8 mouse cellular contexts compared by ENCODE assay signal in genomic region chr19:6235084-6236052, GRCm38 (mm10). TPM values are rescaled to one million over a fixed set of nuclear protein-coding genes. Genes with fewer than 3 reads are reported as not detected.
A peak's percentile ranks its signal among the peaks of the same experiment; 100 is the strongest.
DNase-seq lines count a peak whose midpoint lies in the region; ATAC-seq and TF ChIP-seq lines count a peak whose summit lies in the region.

Ppp2r5b (minus strand) TSS chr19:6235872.

- ATAC-seq in erythroblast, adult 5-6 weeks (replicated peaks; ENCODE audit: low FRiP score, poor library complexity, severe bottlenecking) = peak; percentile 66
- ATAC-seq in heart, embryonic 11.5 days (replicated peaks; ENCODE audit: insufficient number of reproducible peaks, low FRiP score, low TSS enrichment) = peak; percentile 91
- ATAC-seq in kidney, embryonic 16.5 days (ENCODE audit: low FRiP score, low TSS enrichment) = peak; percentile 92

- TF ChIP-seq CTCF in liver, adult 2 months (IDR thresholded peaks at IDR 0.05; ENCODE audit: low read depth, low read length) = peak; percentile 57

- H3K9ac ChIP-seq in heart, embryonic 11.5 days (ENCODE audit: low read depth, low read length) = peak within 1 kb of the TSS; percentile 93
- peak within 1 kb of the TSS; percentile 87 for H3K9ac ChIP-seq in kidney, embryonic 16.5 days (replicated peaks; ENCODE audit: low read length)
- peak within 1 kb of the TSS; percentile 98 for H3K9ac ChIP-seq in liver, adult 2 months (ENCODE audit: low read depth, low read length)

- peak within 1 kb of the TSS; percentile 48 for H3ac ChIP-seq in myocyte (ENCODE audit: control insufficient read depth, insufficient read length)

- H3K4me2 ChIP-seq in heart, embryonic 11.5 days = peak within 1 kb of the TSS; percentile 93
- peak within 1 kb of the TSS; percentile 95 for H3K4me2 ChIP-seq in kidney, embryonic 16.5 days (replicated peaks; ENCODE audit: low read depth, low read length)
- H3K4me2 ChIP-seq in myocyte (ENCODE audit: low read depth) = peak within 1 kb of the TSS; percentile 95

- peak within 1 kb of the TSS; percentile 88 for H3K4me3 ChIP-seq in heart, embryonic 11.5 days (ENCODE audit: low read depth, low read length)
- H3K4me3 ChIP-seq in kidney, embryonic 16.5 days (ENCODE audit: low read length) = peak within 1 kb of the TSS; percentile 87
- H3K4me3 ChIP-seq in liver, adult 2 months (ENCODE audit: insufficient read depth, low read depth, low read length) = peak within 1 kb of the TSS; percentile 96
- peak within 1 kb of the TSS; percentile 59 for H3K4me3 ChIP-seq in myocyte

- H3K79me2 ChIP-seq in liver, adult 2 months (ENCODE audit: control insufficient read depth, insufficient read depth, low read length) = peaks cover 5% of the 10 kb centered on the region; the same call in 1 of the 2 replicates
- peaks cover 5% of the 10 kb centered on the region for H3K79me2 ChIP-seq in myocyte (ENCODE audit: control insufficient read depth, insufficient read depth)

- no peaks in the 10 kb centered on the region for H3K36me3 ChIP-seq in heart, embryonic 11.5 days (ENCODE audit: control insufficient read depth, insufficient read depth, low read length)
- peaks cover 7% of the 10 kb centered on the region; the same call in 1 of the 2 replicates for H3K36me3 ChIP-seq in kidney, embryonic 16.5 days (ENCODE audit: insufficient read depth, low read length)
- H3K36me3 ChIP-seq in liver, adult 2 months (ENCODE audit: control insufficient read depth, insufficient read depth, low read length) = no peaks in the 10 kb centered on the region
- H3K36me3 ChIP-seq in myocyte (ENCODE audit: control insufficient read depth, insufficient read depth) = peaks cover 6% of the 10 kb centered on the region
- peaks cover under 1% of the 10 kb centered on the region; the same call in 1 of the 2 replicates for H3K36me3 ChIP-seq in splenic B cell, adult 2 months (ENCODE audit: control insufficient read depth, insufficient read depth, low read length, poor library complexity, severe bottlenecking)

- H3K27ac ChIP-seq in heart, embryonic 11.5 days (ENCODE audit: low read depth, low read length) = peak within 1 kb of the TSS; percentile 97
- peak within 1 kb of the TSS; percentile 99 for H3K27ac ChIP-seq in kidney, embryonic 16.5 days (ENCODE audit: low read length)
- peak within 1 kb of the TSS; percentile 99 for H3K27ac ChIP-seq in liver, adult 2 months (replicated peaks; ENCODE audit: insufficient read depth, low read depth, low read length)

- 2% methylated on average over 48 of the region's 48 CpGs for WGBS in heart, embryonic 11.5 days (ENCODE audit: insufficient replicate concordance)
- WGBS in kidney, embryonic 16.5 days = 3% methylated on average over 48 of the region's 48 CpGs
- 4% methylated on average over 47 of the region's 48 CpGs for WGBS in liver, adult 2 months

- peaks cover 18% of the 10 kb centered on the region for H3K4me1 ChIP-seq in heart, embryonic 11.5 days (ENCODE audit: control insufficient read depth, insufficient read depth, low read length)
- peaks cover 25% of the 10 kb centered on the region for H3K4me1 ChIP-seq in kidney, embryonic 16.5 days (ENCODE audit: insufficient read depth, low read length)
- H3K4me1 ChIP-seq in liver, adult 2 months (ENCODE audit: control insufficient read depth, insufficient read depth, low read length) = peaks cover 15% of the 10 kb centered on the region

- TF ChIP-seq POLR2A in liver, adult 2 months (IDR thresholded peaks at IDR 0.05; ENCODE audit: extremely low read depth, insufficient read depth, low read length) = 0 out of 2 replicates have a peak, but pooled peaks have one; percentile 22
- TF ChIP-seq POLR2A in myocyte (IDR thresholded peaks at IDR 0.05; ENCODE audit: insufficient read length, low read depth) = peak; percentile 92

- peak; percentile 96 to 97 for DNase-seq in B cell, adult 2 months
- peak; percentile 97 for DNase-seq in brain, adult 2 months (ENCODE audit: low read depth, low spot score)
- peak; percentile 88 for DNase-seq in liver, adult 2 months (ENCODE audit: extremely low read depth, low read depth, low spot score)
- peak; percentile 95 for DNase-seq in splenic B cell, adult 2 months (ENCODE audit: low read depth, low spot score)

- no peaks in the 10 kb centered on the region for H3K9me3 ChIP-seq in heart, embryonic 11.5 days (replicated peaks; ENCODE audit: control insufficient read depth, low read length)
- no peaks in the 10 kb centered on the region for H3K9me3 ChIP-seq in kidney, embryonic 16.5 days (ENCODE audit: low read length)

- H3K27me3 ChIP-seq in heart, embryonic 11.5 days (ENCODE audit: control insufficient read depth, insufficient read depth, low read length) = no peaks in the 10 kb centered on the region
- H3K27me3 ChIP-seq in kidney, embryonic 16.5 days (ENCODE audit: insufficient read depth, low read length) = no peaks in the 10 kb centered on the region
- H3K27me3 ChIP-seq in liver, adult 2 months (ENCODE audit: control insufficient read depth, insufficient read depth, low read length) = no peaks in the 10 kb centered on the region
- H3K27me3 ChIP-seq in myocyte (ENCODE audit: control insufficient read depth, insufficient read depth, insufficient read length) = no peaks in the 10 kb centered on the region
- H3K27me3 ChIP-seq in splenic B cell, adult 2 months (ENCODE audit: control insufficient read depth, insufficient read depth, low read length, poor library complexity, severe bottlenecking) = no peaks in the 10 kb centered on the region

TF ChIP-seq in myocyte, 11 proteins besides CTCF, POLR2A, EP300 and RAD21:
- TF ChIP-seq POLR2AphosphoS2 (IDR thresholded peaks at IDR 0.05; ENCODE audit: insufficient read length, low read depth) (peak; percentile 90), MYOG (IDR thresholded peaks at IDR 0.05; ENCODE audit: control insufficient read depth in 1 of 3, insufficient read depth in 1 of 3, insufficient read length in 2 of 3, low read depth in 2 of 3) (peak in 2 of 3 experiments; percentile 58 to 80), TCF3 (IDR thresholded peaks at IDR 0.05; ENCODE audit: insufficient read length, low read depth) (peak; percentile 16), CEBPB (IDR thresholded peaks at IDR 0.05; ENCODE audit: insufficient read depth, poor library complexity, severe bottlenecking) (no peak), SRF (IDR thresholded peaks at IDR 0.05; ENCODE audit: control insufficient read depth, insufficient read length, low read depth) (no peak), MYOD1 (IDR thresholded peaks at IDR 0.05; ENCODE audit: control insufficient read depth in 1 of 3, insufficient read length in 2 of 3, low read depth in 2 of 3) (peak in 2 of 3 experiments; percentile 19 to 80), E2F4 (IDR thresholded peaks at IDR 0.05; ENCODE audit: insufficient read depth) (no peak)

RNA-seq across cellular contexts. Expression of gene Ppp2r5b, which starts in this region (rescaled TPM):
- total RNA-seq in erythroblast, adult 5-6 weeks (2015; ENCODE audit: low replicate concordance) = 45.5 and 51.0 TPM in 2 replicates
- total RNA-seq in erythroblast, adult 5-6 weeks (2017; ENCODE audit: low replicate concordance) = 117 and 295 TPM in 2 replicates
- 22.2 and 27.7 TPM in 2 replicates for polyA plus RNA-seq in heart, embryonic 11.5 days (2014; fragmentation: Nextera tagmentation; extraction: Ambion mirVana)
- polyA plus RNA-seq in kidney, embryonic 16.5 days (2015; fragmentation: Nextera tagmentation; extraction: Ambion mirVana) = 27.5 and 31.0 TPM in 2 replicates
- 3.2 and 3.3 TPM in 2 replicates for total RNA-seq in liver, adult 2 months (2014; rRNA removed)
- 12.5 and 14.5 TPM in 2 replicates for polyA plus RNA-seq in liver, adult 2 months (2012; rRNA removed)
- polyA plus RNA-seq in myocyte (2012; fragmentation: generic; extraction: Trizol) = 51.4 TPM

Comparison
In these comparisons a context has a peak if more than half of its experiments do, and no peak if none do; other contexts are left out.
1. Peak in every context shown above with its lines: DNase-seq, ATAC-seq, H3K4me3 ChIP-seq and H3K27ac ChIP-seq.
2. RNA of gene Ppp2r5b (total RNA-seq): 45.5 to 295 TPM in erythroblast, adult 5-6 weeks; 3.2 to 3.3 TPM in liver, adult 2 months; every median in the first group is over 10 times any median in the second.